Mouse (Mus musculus) heart, postnatal 14 days (tissue): ENCODE measurements around the gene Csnk2b. TPM values are rescaled to one million over a fixed set of nuclear protein-coding genes. Genes with fewer than 3 reads are reported as not detected.

ENCODE experiments used
- DNase-seq, 2 experiments: peaks; one replicate each; pipeline ENCODE4 v3.0.0; 2021 to 2022
- intact Hi-C: fragments of 180-260 bp; cut with DNase I; formaldehyde crosslinking; loops from one replicate; pipeline ENCODE4 v1.15.1; 2025
- long read RNA-seq, 2 experiments: library from polyadenylated mRNA; stranded (forward); transcript quantifications; one replicate each; pipeline ENCODE4 v2.0.0; 2021
- total RNA-seq, 2 experiments: library from RNA; stranded (reverse); gene quantifications; 2 replicates each; pipeline ENCODE4 v1.2.3; 2021

The Csnk2b gene
- 100 to 1,000 TPM; 172 to 176 TPM for total RNA-seq
- long read RNA-seq, experiment 1, transcript Csnk2b-201 (7 exons, 961 nt) = major isoform, 55 of 60 reads
- long read RNA-seq, experiment 1, partial matches to known transcripts = 3 of 60 reads
- long read RNA-seq, experiment 1, other reads (novel, unspliced or antisense) = 2 of 60 reads
- long read RNA-seq, experiment 2, transcript Csnk2b-201 (7 exons, 961 nt) = major isoform, 45 of 48 reads
- long read RNA-seq, experiment 2, partial matches to known transcripts = 2 of 48 reads
- long read RNA-seq, experiment 2, other reads (novel, unspliced or antisense) = 1 of 48 reads

GRCm38 (mm10) chr17:35121871-35122303 is at the start of gene Csnk2b:
Csnk2b (minus strand) TSS chr17:35122053.
- peak; percentile 33 to 48 for DNase-seq
- intact Hi-C loops = no loop called here

DNA sequence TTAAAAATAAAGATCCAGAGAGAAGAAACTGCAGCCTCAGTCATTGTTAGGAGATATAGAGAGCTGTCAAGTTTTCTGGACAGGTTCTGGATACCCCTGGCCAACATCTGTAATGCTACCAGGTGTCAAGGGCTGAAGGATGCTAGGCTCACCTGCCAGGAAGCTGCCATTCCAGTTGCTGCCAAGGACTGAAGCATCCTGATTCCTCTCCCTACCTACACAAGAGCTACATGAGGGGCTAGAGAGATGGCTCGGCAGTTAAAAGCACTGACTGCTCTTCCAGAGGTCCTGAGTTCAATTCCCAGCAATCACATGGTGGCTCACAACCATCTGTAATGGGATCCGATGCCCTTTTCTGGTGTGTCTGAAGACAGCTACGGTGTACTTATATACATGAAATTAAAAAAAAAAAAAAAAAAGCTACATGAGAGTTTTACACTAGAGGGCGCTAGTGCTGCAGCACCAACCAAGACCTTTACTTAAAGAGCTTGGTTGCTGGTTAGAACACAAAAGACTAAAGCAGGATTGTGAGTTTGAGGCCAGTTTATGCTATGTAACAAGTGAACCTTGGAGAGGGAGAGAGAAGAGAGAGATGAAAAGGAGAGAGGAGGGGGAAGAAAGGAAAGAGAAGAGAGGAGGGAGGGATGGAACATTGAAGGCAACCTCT is 46.8 kb upstream of the Csnk2b start:
- intact Hi-C loops = no loop called here

GRCm38 (mm10) chr17:35167794-35168193 is 45.9 kb upstream of the Csnk2b start:
- intact Hi-C loops = no loop called here
- no peak for DNase-seq

More for the DNA sequence above, 46.8 kb upstream of the Csnk2b start:
- DNase-seq = no peak

DNA sequence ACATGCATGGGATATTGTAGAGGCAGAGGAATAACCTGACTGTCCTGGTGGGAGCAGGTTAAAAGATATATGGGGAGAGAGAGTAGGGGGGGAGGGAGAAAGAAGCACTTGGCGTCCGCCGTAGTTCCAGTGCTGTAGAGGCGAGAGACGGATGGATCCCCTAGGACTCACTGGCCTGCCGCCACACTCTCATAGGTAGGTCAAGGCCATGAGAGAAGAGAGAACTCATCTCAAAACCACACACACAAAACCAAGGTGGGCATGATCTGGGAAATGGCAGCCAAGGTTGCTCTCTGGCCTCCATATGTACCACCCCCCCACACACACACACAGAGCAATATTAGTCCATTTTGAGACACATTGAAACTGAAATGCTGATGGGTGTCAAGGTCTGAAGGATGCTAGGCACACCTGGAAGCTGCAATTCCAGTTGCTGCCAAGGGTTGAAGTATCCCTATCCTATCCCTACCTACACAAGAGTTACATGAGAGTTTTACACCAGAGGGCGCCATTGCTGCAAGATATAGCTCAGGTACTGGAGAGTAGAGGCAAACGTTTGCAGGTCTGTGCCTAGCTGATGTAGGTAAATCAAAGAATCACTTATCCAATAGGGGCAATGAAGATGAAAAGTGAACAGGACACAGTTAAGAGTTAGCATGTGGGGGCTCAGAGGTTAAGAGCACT is 44.6 kb upstream of the Csnk2b start:
- intact Hi-C loops = no loop called here
- DNase-seq = peak; percentile 44 to 54

DNA sequence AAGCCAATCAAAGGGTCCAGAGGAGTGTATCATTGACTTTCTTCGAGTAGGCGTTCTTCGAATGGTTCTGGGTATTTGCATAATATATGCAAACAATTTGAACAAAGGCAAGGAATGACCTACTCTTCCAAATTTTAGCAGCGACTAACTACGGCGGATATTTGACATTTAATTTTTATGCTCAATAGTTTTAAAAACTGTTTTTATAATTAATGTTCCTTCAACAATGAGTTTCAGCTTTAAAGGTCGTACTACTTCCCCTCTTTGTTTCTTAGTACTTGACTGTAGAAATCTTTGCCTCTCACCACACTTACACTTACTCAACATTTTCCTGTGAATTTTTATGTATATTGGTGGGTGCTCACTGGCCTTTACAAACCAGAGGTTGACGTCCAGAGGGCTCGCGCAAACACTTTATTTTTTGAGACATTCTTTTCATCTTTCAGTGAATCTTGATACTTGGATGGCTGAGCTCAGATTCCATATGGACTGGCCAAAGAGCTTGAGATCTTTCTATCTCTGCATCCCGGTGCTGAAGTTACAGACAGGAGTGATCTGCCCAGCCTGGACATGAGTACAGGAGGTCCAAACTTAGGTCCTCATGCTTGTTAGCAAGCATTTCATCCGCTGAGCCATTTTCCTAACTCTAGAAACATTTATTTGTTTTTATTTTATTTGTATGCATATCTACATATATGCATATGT is 43.8 kb upstream of the Csnk2b start:
- no peak for DNase-seq
- intact Hi-C loops = no loop called here

- intact Hi-C loops = loop anchor here (5.0 kb wide), 1 partner anchor 38 kb away; the partner anchor contains the start of gene D17H6S53E
These were observed 43.0 kb upstream of the Csnk2b start, which contains the start of gene Prrc2a for GRCm38 (mm10) chr17:35164568-35165450. Prrc2a (minus strand) TSS chr17:35164897.

DNA sequence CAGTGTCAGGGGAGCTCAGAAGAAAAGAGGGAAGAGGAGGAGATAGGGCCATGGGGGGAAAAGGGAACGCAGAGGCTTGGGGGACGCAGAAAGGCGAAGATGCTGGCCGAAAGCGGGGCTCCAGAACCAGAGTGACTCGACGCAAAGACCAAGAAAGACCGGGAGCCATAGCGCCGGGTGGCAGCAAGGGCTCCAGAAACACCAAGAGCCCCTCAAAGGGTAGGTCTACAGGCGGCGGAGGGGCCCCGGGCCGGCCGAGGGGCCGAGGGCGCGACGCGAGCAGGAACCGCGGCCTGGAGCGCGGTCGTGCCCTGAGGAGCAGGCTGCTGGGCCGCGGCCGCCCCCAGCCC is 42.3 kb upstream of the Csnk2b start:
- intact Hi-C loops = loop anchor here (5.0 kb wide), 1 partner anchor 37 kb away; the partner anchor contains the start of gene D17H6S53E
- no peak for DNase-seq

More at GRCm38 (mm10) chr17:35164568-35165450, 43.0 kb upstream of the Csnk2b start, which contains the start of gene Prrc2a:
- peak; percentile 96 to 97 for DNase-seq

GRCm38 (mm10) chr17:35163326-35164081 is 41.7 kb upstream of the Csnk2b start:
- no peak for DNase-seq
- intact Hi-C loops = loop anchor here (1.0 to 5.0 kb wide), 2 partner anchors 27 to 36 kb away; partner anchors contain the start of gene D17H6S53E

DNA sequence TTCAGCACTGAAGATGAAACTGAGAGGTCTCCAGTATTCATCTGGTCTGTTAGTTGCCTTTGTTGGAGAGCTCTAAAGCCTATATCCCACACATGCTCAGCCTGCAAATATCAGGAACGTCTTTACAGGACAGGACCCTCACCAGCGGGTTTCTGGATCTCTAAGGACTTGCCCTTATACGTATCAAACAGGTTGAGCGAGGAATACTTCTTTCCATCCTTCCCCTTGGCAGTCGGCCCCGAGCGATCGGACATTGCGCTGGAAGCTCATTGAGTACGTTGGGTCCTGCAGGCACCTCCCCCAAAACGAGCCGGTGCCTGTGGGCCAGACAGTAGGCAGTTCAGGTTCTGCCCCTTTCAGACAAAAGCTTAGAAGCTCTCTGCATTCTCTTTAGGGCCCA is 40.9 kb upstream of the Csnk2b start:
- DNase-seq = peak in 1 of 2 experiments; percentile 51
- intact Hi-C loops = loop anchor here (1.0 to 5.0 kb wide), 2 partner anchors 26 to 35 kb away; partner anchors contain the start of gene D17H6S53E

DNA sequence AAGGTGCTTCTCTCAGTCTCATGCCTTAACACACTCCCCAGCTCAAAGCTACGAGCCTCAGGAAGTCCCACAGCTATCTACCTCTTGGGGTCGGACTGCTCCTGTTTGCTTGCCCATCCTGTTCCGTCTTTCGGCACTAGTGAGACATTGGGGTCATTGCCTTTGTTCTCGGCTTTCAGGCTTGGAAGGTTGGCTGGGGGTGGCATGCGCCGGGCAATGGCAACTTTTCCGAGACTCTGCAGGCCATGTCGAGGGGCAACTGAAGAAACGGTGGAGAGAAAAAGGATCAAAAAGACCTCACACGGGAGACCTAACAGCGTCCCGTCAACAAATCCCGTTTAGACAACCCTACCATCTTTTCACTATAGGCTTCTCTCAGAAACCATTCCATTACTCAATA is 40.3 kb upstream of the Csnk2b start:
- intact Hi-C loops = loop anchor here (5.0 kb wide), 1 partner anchor 35 kb away; the partner anchor contains the start of gene D17H6S53E
- no peak for DNase-seq

- intact Hi-C loops = loop anchor here (5.0 kb wide), 1 partner anchor 34 kb away; the partner anchor contains the start of gene D17H6S53E
These were observed 39.6 kb upstream of the Csnk2b start for GRCm38 (mm10) chr17:35161421-35161820.

GRCm38 (mm10) chr17:35159638-35160037 is 37.8 kb upstream of the Csnk2b start:
- no peak for DNase-seq
- intact Hi-C loops = loop anchor here (5.0 to 10.0 kb wide), 2 partner anchors 32 to 1045 kb away; partner anchors contain the start of genes D17H6S53E and H2-DMa

More at GRCm38 (mm10) chr17:35161421-35161820, 39.6 kb upstream of the Csnk2b start:
- no peak for DNase-seq

DNA sequence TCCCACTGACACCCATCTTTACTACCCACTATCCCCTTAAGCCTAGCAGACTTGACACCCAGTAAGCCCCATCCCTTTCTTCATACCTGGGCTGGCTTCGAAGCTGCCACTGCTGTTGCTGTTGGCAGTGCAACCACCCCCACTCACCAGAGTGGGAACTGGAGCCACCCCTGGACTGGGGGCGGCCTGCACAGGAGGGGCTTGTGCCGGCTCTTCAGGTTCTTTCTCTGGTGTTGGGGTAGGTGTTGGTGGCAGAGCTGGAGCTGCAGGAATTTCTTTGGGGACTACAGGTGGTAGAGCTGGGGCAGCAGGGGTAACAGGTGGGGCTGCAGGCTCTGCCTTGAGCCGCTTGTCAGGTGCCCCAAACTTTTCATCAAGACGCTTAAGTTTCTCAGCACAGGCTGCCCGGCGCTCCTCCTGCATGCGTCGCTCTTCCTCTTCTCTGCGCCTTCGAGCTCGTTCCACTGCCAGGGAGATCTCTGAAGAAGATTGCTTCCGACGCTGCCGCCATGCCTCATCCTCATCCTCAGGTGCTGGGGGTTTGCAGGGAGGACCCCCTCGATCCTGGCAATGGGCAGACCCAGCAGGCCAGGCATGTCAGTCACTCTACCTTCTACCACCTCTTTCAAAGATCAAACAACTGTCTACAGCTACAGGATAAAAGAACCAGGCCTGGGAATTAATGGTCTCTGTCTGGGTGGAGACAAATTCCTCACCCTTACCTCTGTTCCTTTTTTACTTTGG is 37.2 kb upstream of the Csnk2b start:
- no peak for DNase-seq
- intact Hi-C loops = loop anchor here (10.0 kb wide), 1 partner anchor 1044 kb away; the partner anchor contains the start of gene H2-DMa

DNA sequence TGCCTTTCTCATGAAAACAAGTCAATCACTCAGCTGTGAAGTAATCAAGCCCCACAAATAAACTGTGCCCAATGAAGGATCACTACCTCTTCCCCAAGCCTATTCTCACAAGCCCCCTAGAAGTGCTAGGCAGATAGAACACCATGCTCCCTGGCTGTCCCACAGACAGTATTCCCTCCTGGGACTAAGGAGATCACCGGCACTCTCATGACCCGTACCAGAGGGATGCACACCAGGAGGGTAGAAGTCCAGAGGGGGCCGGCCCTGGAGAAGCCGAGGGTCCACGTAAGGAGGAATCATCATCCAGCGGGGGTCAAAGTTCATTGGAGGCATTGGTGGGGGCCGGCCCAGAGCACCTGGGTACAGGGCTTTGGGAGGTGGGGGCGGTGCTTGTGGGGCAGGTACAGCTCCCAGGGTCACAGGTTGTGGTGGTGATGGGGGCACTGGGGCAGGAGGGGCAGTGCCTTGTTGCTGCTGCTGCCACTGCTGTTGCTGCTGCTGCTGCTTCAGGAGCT is 35.9 kb upstream of the Csnk2b start:
- intact Hi-C loops = loop anchor here (2.0 to 10.0 kb wide), 2 partner anchors 15 to 1043 kb away; partner anchors contain the start of gene H2-DMa

DNA sequence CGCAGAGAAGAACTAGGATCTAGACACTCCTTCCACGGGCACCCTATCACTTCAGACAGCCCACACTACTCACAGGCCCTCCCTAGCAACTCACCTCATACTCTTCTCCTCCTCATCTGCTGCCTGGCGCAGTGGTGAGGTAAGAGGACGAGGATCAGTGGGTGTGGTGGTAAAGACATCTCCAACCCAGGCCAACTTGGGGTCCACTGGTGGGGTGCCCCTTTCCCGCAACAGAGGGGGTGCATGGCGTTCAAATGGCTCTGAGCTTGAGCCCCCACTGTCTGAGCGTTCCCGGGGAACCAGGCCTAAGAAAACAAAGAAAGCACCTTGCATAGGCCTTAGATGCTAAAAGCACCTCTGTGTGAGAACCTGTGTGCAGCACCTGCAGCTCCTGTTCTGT is 35.4 kb upstream of the Csnk2b start:
- no peak for DNase-seq
- intact Hi-C loops = loop anchor here (2.0 to 10.0 kb wide), 2 partner anchors 14 to 1042 kb away; partner anchors contain the start of gene H2-DMa

More for the DNA sequence above, 35.9 kb upstream of the Csnk2b start:
- no peak for DNase-seq

DNA sequence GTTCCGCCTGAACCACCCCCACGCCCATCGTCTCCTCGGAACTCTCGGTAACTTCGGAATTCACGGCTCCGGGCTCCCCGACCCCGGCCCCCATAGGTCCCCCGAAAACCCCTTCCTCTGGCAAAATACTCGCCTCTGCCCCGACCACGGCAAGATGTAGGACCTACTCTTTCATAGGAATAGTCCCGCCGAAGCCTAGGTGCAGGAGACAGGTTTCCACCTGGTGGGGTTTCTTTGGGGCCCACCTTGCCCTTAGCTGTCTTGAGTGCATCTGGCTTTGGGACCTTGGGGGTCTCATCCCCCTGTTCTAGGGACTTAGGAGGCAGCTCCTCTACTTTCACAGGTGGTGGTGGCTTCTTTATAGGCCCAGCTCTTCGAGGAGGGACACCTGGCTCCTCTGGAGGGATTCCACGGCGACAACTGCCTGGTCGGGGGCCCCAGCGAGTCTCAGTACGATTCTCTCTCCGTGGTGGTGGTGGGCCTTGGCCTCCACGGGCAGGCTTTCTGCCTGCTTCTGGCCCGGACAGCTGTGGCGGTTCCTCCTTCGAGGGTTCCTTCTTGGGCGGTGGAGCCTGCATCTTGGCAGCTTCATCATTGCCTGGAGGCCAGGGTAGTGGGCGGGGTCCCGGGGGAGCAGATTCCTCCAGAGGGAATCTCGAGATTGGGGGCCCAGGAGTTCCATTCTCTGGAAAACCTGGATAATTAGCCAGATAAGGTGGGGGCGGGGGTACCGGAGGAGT is 34.8 kb upstream of the Csnk2b start:
- no peak for DNase-seq
- intact Hi-C loops = loop anchor here (2.0 to 10.0 kb wide), 2 partner anchors 14 to 1042 kb away; partner anchors contain the start of gene H2-DMa
